Mouse (Mus musculus) CH12.LX (cell line): Measurements from ENCODE around the gene Itih4. TPM values are rescaled to one million over a fixed set of nuclear protein-coding genes. Genes with fewer than 3 reads are reported as not detected.

Experiments used
- DNase-seq: peaks from one replicate; pipeline ENCODE4 v3.0.0-alpha.2; 2013; ENCODE audit errors: extremely low read depth
- H3K27ac ChIP-seq: 2 replicates; pipeline ENCODE4 v1.5.1; 2012; ENCODE audit warnings: low read depth, mild to moderate bottlenecking, control low read depth, moderate library complexity; ENCODE audit not compliant: insufficient read depth
- H3K27me3 ChIP-seq: replicated peaks from 2 replicates; pipeline ENCODE3; 2012; ENCODE audit warnings: inconsistent platforms
- H3K36me3 ChIP-seq, 2 experiments: replicated peaks in 1 of 2; 2 replicates each; pipeline versions ENCODE3 to v1.6.1; 2012; ENCODE audit warnings: inconsistent platforms in 1 of 2, low read length in 1 of 2, mild to moderate bottlenecking in 1 of 2, mixed read lengths in 1 of 2, moderate library complexity in 1 of 2; ENCODE audit not compliant: control insufficient read depth in 1 of 2, insufficient read depth in 1 of 2
- H3K4me1 ChIP-seq, 2 experiments: 2 replicates each; pipeline ENCODE4 v1.6.1; 2012; ENCODE audit warnings: inconsistent platforms in 1 of 2, moderate library complexity in 1 of 2; ENCODE audit not compliant: insufficient read depth in 2 of 2, control insufficient read depth in 1 of 2
- H3K4me2 ChIP-seq: 2 replicates; pipeline ENCODE4 v1.6.1; 2012; ENCODE audit warnings: low read depth, mild to moderate bottlenecking, control low read depth; ENCODE audit not compliant: poor library complexity, insufficient read depth, severe bottlenecking
- H3K4me3 ChIP-seq, 3 experiments: fragments of 150-350 bp in 1 of 3; sonication (generic) in 1 of 3; replicated peaks in 1 of 3; 2 replicates each; pipeline versions ENCODE3 to v1.5.1; 2011 to 2012; ENCODE audit warnings: low read depth in 2 of 3, low read length in 2 of 3, mild to moderate bottlenecking in 2 of 3, moderate library complexity in 2 of 3, control low read depth in 1 of 3, improper control_type of control experiment in 1 of 3, inconsistent platforms in 1 of 3, mixed read lengths in 1 of 3; ENCODE audit not compliant: poor library complexity in 1 of 3
- H3K79me2 ChIP-seq: replicated peaks from 2 replicates; pipeline ENCODE4 v1.6.1; 2012; ENCODE audit warnings: mild to moderate bottlenecking, moderate library complexity; ENCODE audit not compliant: control insufficient read depth, poor library complexity, insufficient read depth, severe bottlenecking; ENCODE audit errors: extremely low read depth
- H3K9ac ChIP-seq: 2 replicates; pipeline ENCODE4 v1.6.1; 2012; ENCODE audit warnings: low read depth, mild to moderate bottlenecking, control low read depth, moderate library complexity; ENCODE audit not compliant: insufficient read depth
- H3K9me3 ChIP-seq: replicated peaks from 2 replicates; pipeline ENCODE3; 2012; ENCODE audit warnings: low read length, inconsistent platforms, mixed read lengths
- CHD1 ChIP-seq: IDR thresholded peaks from 2 replicates; pipeline ENCODE4 v1.6.1; 2012; ENCODE audit warnings: low read depth, low read length, improper control_type of control experiment, inconsistent platforms
- CTCF ChIP-seq, 2 experiments: IDR thresholded peaks in 1 of 2; conservative IDR thresholded peaks in 1 of 2; 2 replicates each; pipeline ENCODE4 v1.5.1; 2011 to 2012; ENCODE audit warnings: low read depth in 2 of 2, low read length in 2 of 2, improper control_type of control experiment in 1 of 2, inconsistent platforms in 1 of 2, mild to moderate bottlenecking in 1 of 2, moderate library complexity in 1 of 2
- E2F4 ChIP-seq: IDR thresholded peaks from 2 replicates; pipeline ENCODE4 v1.6.1; 2011; ENCODE audit warnings: low read depth, low read length, improper control_type of control experiment; ENCODE audit not compliant: insufficient replicate concordance
- GABPA ChIP-seq: IDR thresholded peaks from 2 replicates; pipeline ENCODE4 v1.6.1; 2012; ENCODE audit warnings: low read depth, low read length, improper control_type of control experiment, inconsistent platforms; ENCODE audit not compliant: insufficient replicate concordance
- HCFC1 ChIP-seq: IDR thresholded peaks from 2 replicates; pipeline ENCODE4 v1.6.1; 2012; ENCODE audit warnings: low read depth, mild to moderate bottlenecking, inconsistent platforms, low read length, improper control_type of control experiment
- KAT2A ChIP-seq: IDR thresholded peaks from 2 replicates; pipeline ENCODE4 v1.6.1; 2012; ENCODE audit warnings: low read length, improper control_type of control experiment, inconsistent platforms; ENCODE audit not compliant: insufficient replicate concordance
- MEF2A ChIP-seq: IDR thresholded peaks from 2 replicates; pipeline ENCODE4 v1.6.1; 2014; ENCODE audit warnings: low read depth, mild to moderate bottlenecking, inconsistent platforms, low read length, improper control_type of control experiment, borderline replicate concordance
- MXI1 ChIP-seq: IDR thresholded peaks from 2 replicates; pipeline ENCODE4 v1.6.1; 2011; ENCODE audit warnings: mild to moderate bottlenecking, low read depth, low read length, improper control_type of control experiment
- NELFE ChIP-seq: IDR thresholded peaks from 2 replicates; pipeline ENCODE4 v1.6.1; 2011; ENCODE audit warnings: low read depth, low read length, improper control_type of control experiment
- NRF1 ChIP-seq: IDR thresholded peaks from 2 replicates; pipeline ENCODE4 v1.6.1; 2014; ENCODE audit warnings: low read depth, mild to moderate bottlenecking, inconsistent platforms, low read length, improper control_type of control experiment, moderate library complexity
- POLR2AphosphoS2 ChIP-seq: IDR thresholded peaks from 2 replicates; pipeline ENCODE4 v1.6.1; 2011; ENCODE audit warnings: low read depth, low read length, improper control_type of control experiment
- RAD21 ChIP-seq: IDR thresholded peaks from 2 replicates; pipeline ENCODE4 v1.6.1; 2011; ENCODE audit warnings: low read depth, mild to moderate bottlenecking, low read length, improper control_type of control experiment, moderate library complexity
- SMC3 ChIP-seq: IDR thresholded peaks from 2 replicates; pipeline ENCODE4 v1.6.1; 2011; ENCODE audit warnings: low read depth, low read length, improper control_type of control experiment
- TCF12 ChIP-seq: IDR thresholded peaks from 2 replicates; pipeline ENCODE4 v1.6.1; 2014; ENCODE audit warnings: low read depth, mild to moderate bottlenecking, inconsistent platforms, low read length, improper control_type of control experiment
- USF1 ChIP-seq: IDR thresholded peaks from 2 replicates; pipeline ENCODE4 v1.6.1; 2014; ENCODE audit warnings: low read depth, mild to moderate bottlenecking, inconsistent platforms, low read length, improper control_type of control experiment
- USF2 ChIP-seq: conservative IDR thresholded peaks from 2 replicates; pipeline ENCODE4 v1.6.1; 2011; ENCODE audit warnings: low read depth, low read length, improper control_type of control experiment
- ZC3H11A ChIP-seq: IDR thresholded peaks from 2 replicates; pipeline ENCODE4 v1.6.1; 2012; ENCODE audit warnings: low read depth, mild to moderate bottlenecking, inconsistent platforms, low read length, improper control_type of control experiment
- ZMIZ1 ChIP-seq: IDR thresholded peaks from 2 replicates; pipeline ENCODE4 v1.6.1; 2012; ENCODE audit warnings: low read depth, mild to moderate bottlenecking, inconsistent platforms, low read length, improper control_type of control experiment
- dilution Hi-C: fragments of 300-500 bp; cut with MboI; formaldehyde crosslinking; loops from 2 replicates; pipeline ENCODE4 v1.14.3; 2020; ENCODE audit warnings: low sequenced_read_pairs; ENCODE audit not compliant: extremely low pct_unique_long_range_greater_than_20kb, extremely low pct_ligation_motif_present
- in situ Hi-C: fragments of 300-500 bp; cut with MboI; formaldehyde crosslinking; loops from 3 replicates; pipeline ENCODE4 v1.14.3; 2019; ENCODE audit warnings: low sequenced_read_pairs, low pct_ligation_motif_present, low pct_unique_long_range_greater_than_20kb, mixed read lengths
- polyA plus RNA-seq: library from polyadenylated mRNA; unstranded; fragments of >175 nt; gene quantifications from 2 replicates; pipeline ENCODE4 v1.2.1, GENCODE M21; 2012; ENCODE audit warnings: low read depth; ENCODE audit not compliant: insufficient read length
- total RNA-seq, 2 experiments: library from RNA; depleted of rRNA; stranded (reverse); fragments of 300-350 nt in 1 of 2; fragments of >200 nt in 1 of 2; gene quantifications; 2 replicates each; pipeline ENCODE4 v1.2.3; 2012 to 2014

Gene Itih4
- total and polyA plus RNA-seq, 3 experiments, result not detected

DNA sequence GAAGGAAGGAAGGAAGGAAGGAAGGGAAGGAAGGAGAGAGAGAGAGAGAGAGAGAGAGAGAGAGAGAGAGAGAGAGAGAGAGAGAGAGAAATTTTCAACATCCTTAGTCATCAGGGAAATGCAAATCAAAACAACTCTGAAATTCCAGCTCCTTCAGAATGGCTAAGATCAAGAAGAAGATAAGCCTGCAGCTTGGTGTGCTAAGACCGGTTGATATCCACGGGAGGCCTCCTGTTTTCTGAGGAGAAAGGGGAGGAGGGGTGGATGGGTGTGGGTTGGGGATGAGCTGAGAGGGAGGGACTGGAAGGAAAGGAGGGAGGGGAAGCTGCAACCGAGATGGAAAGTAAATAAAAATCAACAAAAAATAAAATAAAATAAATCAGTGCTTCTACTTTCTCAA, 978 bp upstream of the Itih4 start:
- no peak for DNase-seq
- H3K9ac ChIP-seq, result no peak overlapping the region

DNA sequence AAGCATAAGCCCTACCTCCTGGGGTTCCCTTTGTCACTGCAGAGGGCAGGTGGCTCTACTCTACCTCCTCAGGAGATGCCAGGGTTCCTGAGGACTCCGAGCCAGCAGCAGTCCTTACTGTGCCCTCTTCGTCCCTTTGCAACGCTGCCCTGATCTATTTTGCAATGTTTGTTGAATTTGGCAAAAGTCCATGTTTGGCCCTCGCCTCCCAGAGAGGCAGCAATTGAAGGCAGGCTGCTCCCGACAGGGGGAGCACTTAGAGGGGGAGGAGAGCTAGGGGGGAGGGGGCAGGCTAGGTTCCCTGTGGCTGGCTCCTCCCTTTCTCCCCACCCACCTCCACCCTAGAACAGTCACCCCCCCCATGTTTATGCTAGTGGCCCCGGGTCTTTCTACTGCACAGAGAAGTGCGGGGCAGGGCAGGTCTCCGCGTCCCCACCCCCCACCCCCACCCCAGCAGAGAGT, 2.0 kb downstream of the Itih4 start:
- Histone ChIP-seq H3K27ac (no peak overlapping the region), H3K4me2 (no peak overlapping the region), H3K4me3 (no peak overlapping the region), H3K9me3 (no peaks in the 10 kb centered on the region), H3K79me2 (no peaks in the 10 kb centered on the region), H3K4me1 (peaks cover 4 to 7% of the 10 kb centered on the region in 2 experiments; a peak in 2 of 4 replicates), H3K27me3 (peaks cover 47% of the 10 kb centered on the region), H3K36me3 (no peaks in the 10 kb centered on the region), H3K9ac (no peak overlapping the region)
- in situ Hi-C loops (no loop called here), dilution Hi-C loops (no loop called here)
- TF ChIP-seq SMC3 (peak; percentile 13; the same call in 1 of the 2 replicates), CTCF (conservative IDR thresholded peaks at IDR 0.05 in 1 of 2, IDR thresholded peaks at IDR 0.05 in 1 of 2; ENCODE audit: low read depth in 2 of 2, low read length in 2 of 2) (peak in 1 of 2 experiments; percentile 40; a peak in 2 of 4 replicates), ZC3H11A (no peak)
- no peak for DNase-seq

More for the DNA sequence above, 978 bp upstream of the Itih4 start:
- Histone ChIP-seq H3K9me3 (no peaks in the 10 kb centered on the region), H3K4me2 (no peak overlapping the region), H3K4me3 (no peak overlapping the region), H3K27me3 (peaks cover 20% of the 10 kb centered on the region), H3K79me2 (no peaks in the 10 kb centered on the region), H3K4me1 (peaks cover 4 to 7% of the 10 kb centered on the region in 2 experiments; a peak in 2 of 4 replicates), H3K36me3 (peaks cover 0 to 14% of the 10 kb centered on the region in 2 experiments), H3K27ac (no peak overlapping the region)
- TF ChIP-seq USF1 (no peak), E2F4 (no peak), USF2 (no peak), ZMIZ1 (no peak), HCFC1 (no peak), CHD1 (no peak)
- dilution Hi-C loops (no loop called here), in situ Hi-C loops (no loop called here)

DNA sequence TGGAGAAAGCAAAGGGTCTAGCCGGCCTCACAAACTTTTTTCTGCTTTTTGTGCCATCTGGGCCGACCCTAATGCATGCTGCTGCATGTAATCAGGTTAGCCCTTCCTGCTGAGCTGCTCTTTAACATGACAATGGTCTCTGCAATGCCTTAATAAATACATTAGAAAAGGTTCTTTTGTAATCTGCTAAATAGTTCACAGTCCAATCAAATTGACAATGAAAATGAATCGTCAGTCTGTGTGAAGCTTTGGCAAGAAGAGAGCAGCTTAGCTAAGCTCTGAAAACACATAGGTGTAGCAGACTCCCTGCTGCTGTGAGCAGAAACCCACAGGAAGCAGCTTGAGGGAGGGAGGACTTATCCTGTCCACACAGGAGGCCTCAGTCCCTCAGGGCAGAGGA, 13.7 kb downstream of the Itih4 start:
- no peaks in the 10 kb centered on the region for H3K36me3 ChIP-seq
- H3K27me3 ChIP-seq, result peaks cover 42% of the 10 kb centered on the region
- H3K9me3 ChIP-seq, result peaks cover 8% of the 10 kb centered on the region
- no peak for DNase-seq
- no peaks in the 10 kb centered on the region for H3K79me2 ChIP-seq
- H3K9ac ChIP-seq, result no peak overlapping the region
- in situ Hi-C loops, result no loop called here
- no peak for TF ChIP-seq RAD21
- TF ChIP-seq MXI1, result no peak
- TF ChIP-seq NRF1, result no peak
- TF ChIP-seq POLR2AphosphoS2, result no peak
- no peak for TF ChIP-seq KAT2A
- no peak for TF ChIP-seq USF2
- no peak for TF ChIP-seq ZMIZ1
- no peak for TF ChIP-seq TCF12
- TF ChIP-seq GABPA, result no peak
- no peak for TF ChIP-seq MEF2A
- no peak for TF ChIP-seq NELFE
- TF ChIP-seq, all 38 proteins: peak for 0
- Histone ChIP-seq H3K4me3 (no peak overlapping the region), H3K4me2 (no peak overlapping the region), H3K27ac (no peak overlapping the region), H3K4me1 (no peaks in the 10 kb centered on the region)
- dilution Hi-C loops, result no loop called here
